Mouse (Mus musculus) intestine, embryonic 15.5 days (tissue): Measurements from ENCODE around the gene Snf8. TPM values are rescaled to one million over a fixed set of nuclear protein-coding genes. Genes with fewer than 3 reads are reported as not detected.
A peak's percentile ranks its signal among the peaks of the same experiment; 100 is the strongest.

Experiments used
- ATAC-seq: fragments of 200-750 bp; cut with Nextera tagmentation; 2 replicates; pipeline ENCODE4 v1.8.0; 2017; ENCODE audit warnings: moderate TSS enrichment, moderate library complexity
- H3K27ac ChIP-seq: fragments of 300-500 bp; sonication (generic); 2 replicates; pipeline ENCODE4 v1.5.1; 2015; ENCODE audit warnings: mild to moderate bottlenecking, inconsistent platforms
- H3K27me3 ChIP-seq: fragments of 300-500 bp; sonication (generic); replicated peaks from 2 replicates; pipeline ENCODE4 v1.6.1; 2015; ENCODE audit warnings: inconsistent platforms
- H3K36me3 ChIP-seq: fragments of 300-500 bp; sonication (generic); 2 replicates; pipeline ENCODE4 v1.6.1; 2015; ENCODE audit warnings: inconsistent platforms
- H3K4me1 ChIP-seq: fragments of 300-500 bp; sonication (generic); replicated peaks from 2 replicates; pipeline ENCODE4 v1.6.1; 2015; ENCODE audit warnings: inconsistent platforms
- H3K4me2 ChIP-seq: fragments of 300-500 bp; sonication (generic); replicated peaks from 2 replicates; pipeline ENCODE4 v1.6.1; 2015; ENCODE audit warnings: mild to moderate bottlenecking, inconsistent platforms
- H3K4me3 ChIP-seq: fragments of 300-500 bp; sonication (generic); replicated peaks from 2 replicates; pipeline ENCODE4 v1.5.1; 2015; ENCODE audit warnings: inconsistent platforms
- H3K9ac ChIP-seq: fragments of 300-500 bp; sonication (generic); 2 replicates; pipeline ENCODE4 v1.6.1; 2015; ENCODE audit warnings: inconsistent platforms
- H3K9me3 ChIP-seq: fragments of 300-500 bp; sonication (generic); 2 replicates; pipeline ENCODE4 v1.6.1; 2016; ENCODE audit warnings: inconsistent platforms
- WGBS: fragments of 180-500 bp; shearing (Covaris S2); methylation state at CpG from one replicate; pipeline ENCODE4 v1.1.7; 2015; 5-methylcytosine and 5-hydroxymethylcytosine counted together
- polyA plus RNA-seq: library from polyadenylated mRNA; unstranded; fragments of >200 nt; fragmentation: Nextera tagmentation; extraction: Ambion mirVana; gene quantifications from 2 replicates; pipeline ENCODE4 v1.2.1, GENCODE M21; 2015

The Snf8 gene
- polyA plus RNA-seq, 1 experiment from 2014 or later: 96.3 TPM

GRCm38 (mm10) chr11:96064521-96065214, 30.0 kb downstream of the Snf8 start:
- H3K4me1 ChIP-seq: peaks cover 16% of the 10 kb centered on the region; the same call in 1 of the 2 replicates
- under 1% methylated on average over 36 of the region's 64 CpGs for WGBS
- H3K36me3 ChIP-seq: peaks cover 8% of the 10 kb centered on the region; the same call in 1 of the 2 replicates
- H3K4me3 ChIP-seq: peak overlapping the region; percentile 90
- no peaks in the 10 kb centered on the region for H3K27me3 ChIP-seq
- H3K9me3 ChIP-seq: no peaks in the 10 kb centered on the region
- peak; percentile 76 for ATAC-seq
- H3K4me2 ChIP-seq: peak overlapping the region; percentile 73
- peak overlapping the region; percentile 88 for H3K27ac ChIP-seq
- peak overlapping the region; percentile 88 for H3K9ac ChIP-seq

GRCm38 (mm10) chr11:96065215-96065911, 30.7 kb downstream of the Snf8 start, which contains the start of gene Ube2z:
Gene Ube2z, minus strand, starts transcription at chr11:96065388.
- H3K9me3 ChIP-seq: no peaks in the 10 kb centered on the region
- no peaks in the 10 kb centered on the region for H3K27me3 ChIP-seq
- peaks cover 8% of the 10 kb centered on the region; the same call in 1 of the 2 replicates for H3K36me3 ChIP-seq
- H3K9ac ChIP-seq: peak within 1 kb of the TSS; percentile 88
- H3K27ac ChIP-seq: peak within 1 kb of the TSS; percentile 88
- H3K4me2 ChIP-seq: peak within 1 kb of the TSS; percentile 73
- ATAC-seq: peak; percentile 98
- H3K4me1 ChIP-seq: peaks cover 16% of the 10 kb centered on the region; the same call in 1 of the 2 replicates
- H3K4me3 ChIP-seq: peak within 1 kb of the TSS; percentile 90
- WGBS: 3% methylated on average over 50 of the region's 50 CpGs

GRCm38 (mm10) chr11:96068231-96068630, 33.5 kb downstream of the Snf8 start:
- 73% methylated on average over 5 of the region's 5 CpGs for WGBS
- no peak overlapping the region for H3K4me2 ChIP-seq
- peaks cover 11% of the 10 kb centered on the region; the same call in 1 of the 2 replicates for H3K4me1 ChIP-seq
- H3K36me3 ChIP-seq: no peaks in the 10 kb centered on the region
- H3K9ac ChIP-seq: no peak overlapping the region
- no peak for ATAC-seq
- no peaks in the 10 kb centered on the region for H3K27me3 ChIP-seq
- 0 out of 2 replicates have a peak overlapping the region, but pooled peaks have one; percentile 9 for H3K27ac ChIP-seq
- H3K9me3 ChIP-seq: no peaks in the 10 kb centered on the region
- no peak overlapping the region for H3K4me3 ChIP-seq

- 91% methylated on average over 7 of the region's 7 CpGs for WGBS
- Histone ChIP-seq H3K4me2 (no peak overlapping the region), H3K9ac (no peak overlapping the region), H3K27ac (no peak overlapping the region), H3K27me3 (no peaks in the 10 kb centered on the region), H3K4me3 (no peak overlapping the region), H3K9me3 (no peaks in the 10 kb centered on the region), H3K4me1 (peaks cover 13% of the 10 kb centered on the region; the same call in 1 of the 2 replicates), H3K36me3 (no peaks in the 10 kb centered on the region)
- no peak for ATAC-seq
These were observed 35.7 kb downstream of the Snf8 start for GRCm38 (mm10) chr11:96070353-96070752.

GRCm38 (mm10) chr11:96071013-96071412, 36.3 kb downstream of the Snf8 start:
- H3K27me3 ChIP-seq: no peaks in the 10 kb centered on the region
- WGBS: 78% methylated on average over 1 of the region's 1 CpGs

GRCm38 (mm10) chr11:96073295-96073993, 38.8 kb downstream of the Snf8 start:
- Histone ChIP-seq H3K4me3 (peak overlapping the region; percentile 80; the same call in 1 of the 2 replicates), H3K9ac (no peak overlapping the region)
- WGBS: 79% methylated on average over 9 of the region's 9 CpGs

More at GRCm38 (mm10) chr11:96071013-96071412, 36.3 kb downstream of the Snf8 start:
- no peak overlapping the region for H3K4me2 ChIP-seq
- H3K4me3 ChIP-seq: no peak overlapping the region
- H3K9me3 ChIP-seq: no peaks in the 10 kb centered on the region
- ATAC-seq: no peak
- no peak overlapping the region for H3K27ac ChIP-seq
- H3K9ac ChIP-seq: no peak overlapping the region
- no peaks in the 10 kb centered on the region for H3K36me3 ChIP-seq
- H3K4me1 ChIP-seq: peaks cover 8% of the 10 kb centered on the region; the same call in 1 of the 2 replicates

GRCm38 (mm10) chr11:96074351-96075176, 39.9 kb downstream of the Snf8 start:
- H3K9me3 ChIP-seq: no peaks in the 10 kb centered on the region
- peak overlapping the region; percentile 74 for H3K4me2 ChIP-seq

More at GRCm38 (mm10) chr11:96073295-96073993, 38.8 kb downstream of the Snf8 start:
- ATAC-seq: no peak
- no peak overlapping the region for H3K27ac ChIP-seq
- H3K27me3 ChIP-seq: no peaks in the 10 kb centered on the region
- H3K4me2 ChIP-seq: peak overlapping the region; percentile 74
- peaks cover 8% of the 10 kb centered on the region; the same call in 1 of the 2 replicates for H3K4me1 ChIP-seq
- H3K36me3 ChIP-seq: no peaks in the 10 kb centered on the region
- H3K9me3 ChIP-seq: no peaks in the 10 kb centered on the region

GRCm38 (mm10) chr11:96075177-96075508, 40.5 kb downstream of the Snf8 start:
- 0 out of 2 replicates have a peak, but pooled peaks have one; percentile 0 for ATAC-seq
- no peaks in the 10 kb centered on the region for H3K27me3 ChIP-seq
- no peaks in the 10 kb centered on the region for H3K36me3 ChIP-seq
- H3K9me3 ChIP-seq: no peaks in the 10 kb centered on the region
- H3K9ac ChIP-seq: peak overlapping the region; percentile 81
- H3K4me1 ChIP-seq: peaks cover 8% of the 10 kb centered on the region; the same call in 1 of the 2 replicates
- under 1% methylated on average over 15 of the region's 15 CpGs for WGBS
- peak overlapping the region; percentile 77 for H3K27ac ChIP-seq
- H3K4me2 ChIP-seq: peak overlapping the region; percentile 74
- peak overlapping the region; percentile 80 for H3K4me3 ChIP-seq

More at GRCm38 (mm10) chr11:96074351-96075176, 39.9 kb downstream of the Snf8 start:
- no peak for ATAC-seq
- no peaks in the 10 kb centered on the region for H3K36me3 ChIP-seq
- peak overlapping the region; percentile 77 for H3K27ac ChIP-seq
- peaks cover 8% of the 10 kb centered on the region; the same call in 1 of the 2 replicates for H3K4me1 ChIP-seq
- H3K4me3 ChIP-seq: peak overlapping the region; percentile 80
- H3K27me3 ChIP-seq: no peaks in the 10 kb centered on the region
- peak overlapping the region; percentile 81 for H3K9ac ChIP-seq
- 12% methylated on average over 17 of the region's 17 CpGs for WGBS

- peak within 1 kb of the TSS; percentile 81 for H3K9ac ChIP-seq
- ATAC-seq: peak; percentile 98
- H3K27me3 ChIP-seq: no peaks in the 10 kb centered on the region
- WGBS: under 1% methylated on average over 37 of the region's 37 CpGs
- peak within 1 kb of the TSS; percentile 74 for H3K4me2 ChIP-seq
- peaks cover 8% of the 10 kb centered on the region; the same call in 1 of the 2 replicates for H3K4me1 ChIP-seq
- peak within 1 kb of the TSS; percentile 80 for H3K4me3 ChIP-seq
- no peaks in the 10 kb centered on the region for H3K36me3 ChIP-seq
- H3K9me3 ChIP-seq: no peaks in the 10 kb centered on the region
- H3K27ac ChIP-seq: peak within 1 kb of the TSS; percentile 77
These were observed 41.0 kb downstream of the Snf8 start, which contains the start of gene Atp5g1 for GRCm38 (mm10) chr11:96075509-96076220. Gene Atp5g1, minus strand, starts transcription at chr11:96075670.

GRCm38 (mm10) chr11:96076221-96077105, 41.8 kb downstream of the Snf8 start:
- WGBS: 63% methylated on average over 13 of the region's 13 CpGs
- Histone ChIP-seq H3K27ac (peak overlapping the region; percentile 49; the same call in 1 of the 2 replicates), H3K4me3 (peak overlapping the region; percentile 19), H3K27me3 (no peaks in the 10 kb centered on the region), H3K4me2 (peak overlapping the region; percentile 53), H3K9me3 (no peaks in the 10 kb centered on the region), H3K9ac (no peak overlapping the region), H3K36me3 (no peaks in the 10 kb centered on the region), H3K4me1 (peaks cover 8% of the 10 kb centered on the region; the same call in 1 of the 2 replicates)
- no peak for ATAC-seq
